Mouse (Mus musculus) MEL (cell line): Measurements from ENCODE around the gene Psen2. TPM values are rescaled to one million over a fixed set of nuclear protein-coding genes. Genes with fewer than 3 reads are reported as not detected.

Experiments used
- DNase-seq: peaks from one replicate; pipeline ENCODE4 v3.0.0; 2011; ENCODE audit warnings: low read depth, low spot score
- H3K27ac ChIP-seq: 2 replicates; pipeline ENCODE4 v1.5.1; 2012; ENCODE audit warnings: low read depth, mild to moderate bottlenecking, control low read depth, low read length, moderate library complexity; ENCODE audit not compliant: control insufficient read depth
- H3K27me3 ChIP-seq, 2 experiments: fragments of 150-350 bp in 1 of 2; sonication (generic) in 1 of 2; 2 replicates each; pipeline ENCODE4 v1.6.1; 2012; ENCODE audit warnings: low read length in 2 of 2, mild to moderate bottlenecking in 2 of 2, improper control_type of control experiment in 1 of 2, moderate library complexity in 1 of 2; ENCODE audit not compliant: insufficient read depth in 2 of 2, control insufficient read depth in 1 of 2
- H3K36me3 ChIP-seq, 2 experiments: 2 replicates each; pipeline ENCODE4 v1.6.1; 2012 to 2014; ENCODE audit warnings: low read length in 2 of 2, improper control_type of control experiment in 1 of 2, inconsistent platforms in 1 of 2, mild to moderate bottlenecking in 1 of 2; ENCODE audit not compliant: insufficient read depth in 2 of 2, control insufficient read depth in 1 of 2
- H3K4me1 ChIP-seq, 2 experiments: fragments of 150-350 bp in 1 of 2; sonication (generic) in 1 of 2; 2 replicates each; pipeline ENCODE4 v1.6.1; 2012; ENCODE audit warnings: low read length in 2 of 2, improper control_type of control experiment in 1 of 2, mild to moderate bottlenecking in 1 of 2; ENCODE audit not compliant: insufficient read depth in 2 of 2, control insufficient read depth in 1 of 2
- H3K4me3 ChIP-seq, 2 experiments: fragments of 150-350 bp in 1 of 2; sonication (generic) in 1 of 2; 2 replicates each; pipeline ENCODE4 v1.5.1; 2012; ENCODE audit warnings: low read depth in 2 of 2, low read length in 2 of 2, mild to moderate bottlenecking in 2 of 2, moderate library complexity in 2 of 2, control low read depth in 1 of 2, improper control_type of control experiment in 1 of 2; ENCODE audit not compliant: control insufficient read depth in 1 of 2, insufficient read depth in 1 of 2
- H3K79me2 ChIP-seq: 2 replicates; pipeline ENCODE4 v1.6.1; 2012; ENCODE audit warnings: mild to moderate bottlenecking, low read length, moderate library complexity; ENCODE audit not compliant: control insufficient read depth, poor library complexity, insufficient read depth
- H3K9ac ChIP-seq: 2 replicates; pipeline ENCODE4 v1.6.1; 2012; ENCODE audit warnings: low read depth, mild to moderate bottlenecking, control low read depth, low read length, moderate library complexity; ENCODE audit not compliant: control insufficient read depth, poor library complexity, severe bottlenecking
- H3K9me3 ChIP-seq: fragments of 150-350 bp; sonication (generic); replicated peaks from 2 replicates; pipeline ENCODE4 v1.6.1; 2012; ENCODE audit warnings: mild to moderate bottlenecking, low read length, improper control_type of control experiment, moderate library complexity; ENCODE audit not compliant: insufficient read depth
- CHD2 ChIP-seq: IDR thresholded peaks from 2 replicates; pipeline ENCODE4 v1.6.1; 2011; ENCODE audit warnings: low read length, improper control_type of control experiment
- EP300 ChIP-seq, 2 experiments: IDR thresholded peaks; 2 replicates each; pipeline ENCODE4 v1.6.1; 2011; ENCODE audit warnings: improper control_type of control experiment in 2 of 2, low read length in 2 of 2, low read depth in 1 of 2, mild to moderate bottlenecking in 1 of 2
- ETS1 ChIP-seq: IDR thresholded peaks from 2 replicates; pipeline ENCODE4 v1.6.1; 2012; ENCODE audit warnings: low read depth, mild to moderate bottlenecking, inconsistent platforms, low read length, improper control_type of control experiment, moderate library complexity
- GATA1 ChIP-seq: IDR thresholded peaks from 2 replicates; pipeline ENCODE4 v1.6.1; 2011; ENCODE audit warnings: low read depth, low read length, improper control_type of control experiment
- JUND ChIP-seq: IDR thresholded peaks from 2 replicates; pipeline ENCODE4 v1.6.1; 2011; ENCODE audit warnings: low read depth, mild to moderate bottlenecking, improper control_type of control experiment, low read length
- KAT2A ChIP-seq: conservative IDR thresholded peaks from 2 replicates; pipeline ENCODE4 v1.6.1; 2012; ENCODE audit warnings: low read depth, low read length, improper control_type of control experiment, inconsistent platforms
- MAFK ChIP-seq: IDR thresholded peaks from 2 replicates; pipeline ENCODE4 v1.6.1; 2011; ENCODE audit warnings: low read depth, mild to moderate bottlenecking, low read length, improper control_type of control experiment, borderline replicate concordance
- MAX ChIP-seq: IDR thresholded peaks from 2 replicates; pipeline ENCODE4 v1.6.1; 2011; ENCODE audit warnings: low read length, improper control_type of control experiment
- MEF2A ChIP-seq: IDR thresholded peaks from 2 replicates; pipeline ENCODE4 v1.6.1; 2014; ENCODE audit warnings: low read depth, mild to moderate bottlenecking, inconsistent platforms, low read length, improper control_type of control experiment; ENCODE audit not compliant: poor library complexity, insufficient replicate concordance, severe bottlenecking; ENCODE audit errors: extremely low read depth
- NRF1 ChIP-seq: IDR thresholded peaks from 2 replicates; pipeline ENCODE4 v1.6.1; 2014; ENCODE audit warnings: low read depth, mild to moderate bottlenecking, inconsistent platforms, low read length, improper control_type of control experiment, moderate library complexity; ENCODE audit not compliant: poor library complexity, insufficient read depth, severe bottlenecking
- POLR2A ChIP-seq, 2 experiments: IDR thresholded peaks; 2 replicates each; pipeline ENCODE4 v1.6.1; 2011 to 2012; ENCODE audit warnings: low read length in 2 of 2, mild to moderate bottlenecking in 2 of 2, control low read depth in 1 of 2, improper control_type of control experiment in 1 of 2, low read depth in 1 of 2, moderate library complexity in 1 of 2; ENCODE audit not compliant: control insufficient read depth in 1 of 2, insufficient read depth in 1 of 2, poor library complexity in 1 of 2
- POLR2AphosphoS5 ChIP-seq: IDR thresholded peaks from 2 replicates; pipeline ENCODE4 v1.6.1; 2012; ENCODE audit warnings: low read depth, borderline replicate concordance, mild to moderate bottlenecking, inconsistent platforms, low read length, moderate library complexity, mixed read lengths
- RAD21 ChIP-seq: IDR thresholded peaks from 2 replicates; pipeline ENCODE4 v1.6.1; 2011; ENCODE audit warnings: mild to moderate bottlenecking, low read depth, low read length, improper control_type of control experiment
- RCOR1 ChIP-seq: IDR thresholded peaks from 2 replicates; pipeline ENCODE4 v1.6.1; 2012; ENCODE audit warnings: low read depth, mild to moderate bottlenecking, inconsistent platforms, low read length, improper control_type of control experiment
- SIN3A ChIP-seq: IDR thresholded peaks from 2 replicates; pipeline ENCODE4 v1.6.1; 2012; ENCODE audit warnings: low read length, improper control_type of control experiment, inconsistent platforms
- TAL1 ChIP-seq: IDR thresholded peaks from 2 replicates; pipeline ENCODE4 v1.6.1; 2012; ENCODE audit warnings: mild to moderate bottlenecking, inconsistent platforms, low read length, moderate library complexity, mixed read lengths
- TCF12 ChIP-seq: IDR thresholded peaks from 2 replicates; pipeline ENCODE4 v1.6.1; 2014; ENCODE audit warnings: low read depth, mild to moderate bottlenecking, inconsistent platforms, low read length, improper control_type of control experiment, moderate library complexity
- UBTF ChIP-seq: IDR thresholded peaks from 2 replicates; pipeline ENCODE4 v1.6.1; 2012; ENCODE audit warnings: low read depth, mild to moderate bottlenecking, inconsistent platforms, low read length, improper control_type of control experiment, moderate library complexity, borderline replicate concordance; ENCODE audit not compliant: insufficient read depth
- USF2 ChIP-seq, 2 experiments: IDR thresholded peaks; 2 replicates each; pipeline ENCODE4 v1.6.1; 2011 to 2012; ENCODE audit warnings: improper control_type of control experiment in 2 of 2, low read length in 2 of 2, borderline replicate concordance in 1 of 2, inconsistent platforms in 1 of 2, low read depth in 1 of 2, mild to moderate bottlenecking in 1 of 2; ENCODE audit not compliant: insufficient read depth in 1 of 2
- ZKSCAN1 ChIP-seq: IDR thresholded peaks from 2 replicates; pipeline ENCODE4 v1.6.1; 2012; ENCODE audit warnings: low read depth, mild to moderate bottlenecking, inconsistent platforms, low read length, improper control_type of control experiment, moderate library complexity
- ZMIZ1 ChIP-seq: IDR thresholded peaks from 2 replicates; pipeline ENCODE4 v1.6.1; 2012; ENCODE audit warnings: low read depth, mild to moderate bottlenecking, inconsistent platforms, low read length, improper control_type of control experiment, moderate library complexity
- polyA plus RNA-seq, 2 experiments: library from polyadenylated mRNA; stranded (reverse) in 1 of 2; unstranded in 1 of 2; fragments of >175 nt in 1 of 2; fragments of >200 nt in 1 of 2; gene quantifications; 2 replicates each; pipeline versions ENCODE4 v1.2.1 to v1.2.4; 2012; ENCODE audit warnings: low replicate concordance in 2 of 2, low read depth in 1 of 2; ENCODE audit not compliant: insufficient read length in 2 of 2, insufficient read depth in 1 of 2, missing spikeins in 1 of 2
- total RNA-seq: library from RNA; depleted of rRNA; stranded (reverse); fragments of 300-350 nt; gene quantifications from 2 replicates; pipeline ENCODE4 v1.2.3, GENCODE M21; 2012

Gene Psen2
- total and polyA plus RNA-seq, 3 experiments = 35.0 to 39.2 TPM; not detected in 1

DNA sequence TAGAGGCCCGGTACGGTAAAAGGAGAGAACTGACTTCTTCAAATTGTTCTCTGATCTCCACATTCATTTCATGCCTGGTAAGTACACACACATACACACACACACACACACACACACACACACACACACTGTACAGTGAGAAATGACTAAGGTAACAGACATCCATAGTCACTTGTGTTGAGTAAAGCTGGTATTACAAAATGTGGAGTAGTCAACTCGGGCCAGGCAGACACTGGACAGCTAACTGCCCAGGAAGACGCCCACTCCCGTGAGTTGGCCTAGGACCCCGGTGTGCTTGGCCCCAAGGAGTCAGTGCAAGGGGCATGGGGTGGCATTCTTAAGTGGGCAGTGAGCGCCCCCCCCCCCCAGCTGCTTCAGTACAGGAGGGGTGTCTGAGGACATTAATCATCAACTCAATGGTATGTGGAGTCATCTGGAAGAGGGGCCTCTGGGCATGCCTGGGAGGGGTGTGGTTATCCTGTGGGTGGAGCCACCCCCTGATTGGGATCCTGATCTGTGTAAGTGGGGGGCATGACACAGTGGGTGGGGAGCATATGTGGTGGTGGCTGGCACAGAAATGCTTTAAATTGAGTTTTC lies 25.7 kb upstream of the Psen2 start:
- Histone ChIP-seq H3K79me2 (no peaks in the 10 kb centered on the region), H3K9ac (no peak overlapping the region), H3K36me3 (no peaks in the 10 kb centered on the region; a peak in 2 of 4 replicates), H3K9me3 (no peaks in the 10 kb centered on the region), H3K4me1 (peaks cover 3 to 21% of the 10 kb centered on the region in 2 experiments; a peak in 3 of 4 replicates), H3K27ac (no peak overlapping the region), H3K4me3 (no peak overlapping the region), H3K27me3 (no peaks in the 10 kb centered on the region; a peak in 1 of 4 replicates)
- no peak for DNase-seq
- peak; percentile 57 for TF ChIP-seq NRF1
- TF ChIP-seq POLR2A (IDR thresholded peaks at IDR 0.05; ENCODE audit: control insufficient read depth in 1 of 2, insufficient read depth in 1 of 2, low read depth in 1 of 2, low read length in 2 of 2, poor library complexity in 1 of 2) = no peak
- TF ChIP-seq ZKSCAN1 = no peak
- TF ChIP-seq USF2 (IDR thresholded peaks at IDR 0.05; ENCODE audit: borderline replicate concordance in 1 of 2, insufficient read depth in 1 of 2, low read depth in 1 of 2, low read length in 2 of 2) = no peak

DNA sequence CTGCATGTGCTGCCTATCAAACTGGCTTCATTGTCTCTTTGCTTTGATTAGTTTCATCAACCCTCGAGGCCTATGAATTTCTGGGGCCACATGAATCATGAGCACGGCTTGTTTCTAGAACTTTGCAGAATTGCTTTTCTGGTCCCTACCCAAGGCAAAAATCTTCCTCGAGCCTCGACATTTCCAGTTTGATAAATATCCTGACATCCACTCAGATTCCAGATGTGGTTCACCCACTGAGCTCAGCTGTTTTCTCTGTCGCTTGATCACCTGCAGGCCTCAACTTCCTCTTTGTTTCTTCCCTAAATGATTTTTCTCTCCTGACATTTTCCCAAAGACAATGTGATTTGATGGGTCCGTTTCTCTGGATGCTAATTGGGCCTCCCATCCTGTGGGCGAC lies 25.0 kb upstream of the Psen2 start:
- no peak overlapping the region for H3K9ac ChIP-seq
- DNase-seq = no peak
- no peak overlapping the region for H3K27ac ChIP-seq
- no peaks in the 10 kb centered on the region; a peak in 2 of 4 replicates for H3K36me3 ChIP-seq
- no peaks in the 10 kb centered on the region for H3K79me2 ChIP-seq
- no peaks in the 10 kb centered on the region; a peak in 1 of 4 replicates for H3K27me3 ChIP-seq
- no peaks in the 10 kb centered on the region for H3K9me3 ChIP-seq
- no peak overlapping the region for H3K4me3 ChIP-seq
- peaks cover 3 to 19% of the 10 kb centered on the region in 2 experiments; a peak in 3 of 4 replicates for H3K4me1 ChIP-seq
- TF ChIP-seq KAT2A (no peak), RCOR1 (no peak), ZMIZ1 (no peak), JUND (no peak), CHD2 (no peak), MAX (no peak), MAFK (no peak), POLR2AphosphoS5 (no peak), TAL1 (no peak), RAD21 (no peak), USF2 (IDR thresholded peaks at IDR 0.05; ENCODE audit: borderline replicate concordance in 1 of 2, insufficient read depth in 1 of 2, low read depth in 1 of 2, low read length in 2 of 2) (no peak), UBTF (no peak), EP300 (IDR thresholded peaks at IDR 0.05; ENCODE audit: low read depth in 1 of 2, low read length in 2 of 2) (no peak), GATA1 (no peak), TCF12 (no peak), ETS1 (no peak), POLR2A (IDR thresholded peaks at IDR 0.05; ENCODE audit: control insufficient read depth in 1 of 2, insufficient read depth in 1 of 2, low read depth in 1 of 2, low read length in 2 of 2, poor library complexity in 1 of 2) (no peak), MEF2A (no peak), SIN3A (no peak)
